Mouse (Mus musculus) midbrain, embryonic 12.5 days (tissue): ENCODE results near the gene Catsper2. TPM values are rescaled to one million over a fixed set of nuclear protein-coding genes. Genes with fewer than 3 reads are reported as not detected.
"Not testable (repeated sequence)": the region's sequence is repeated elsewhere in the genome, so short reads cannot be mapped to it uniquely, and the experiment has no call there.

Source experiments
- ATAC-seq: fragments of 200-750 bp; cut with Nextera tagmentation; 2 replicates; pipeline ENCODE4 v1.8.0; 2017; ENCODE audit warnings: low read depth, moderate TSS enrichment, moderate library complexity; ENCODE audit not compliant: low FRiP score
- H3K27ac ChIP-seq: fragments of 300-500 bp; sonication (generic); replicated peaks from 2 replicates; pipeline ENCODE4 v1.5.1; 2016; ENCODE audit warnings: mild to moderate bottlenecking
- H3K27me3 ChIP-seq: fragments of 300-500 bp; sonication (generic); 2 replicates; pipeline ENCODE4 v1.6.1; 2016; ENCODE audit warnings: mild to moderate bottlenecking
- H3K36me3 ChIP-seq: fragments of 300-500 bp; sonication (generic); 2 replicates; pipeline ENCODE4 v1.6.1; 2016
- H3K4me1 ChIP-seq: fragments of 300-500 bp; sonication (generic); 2 replicates; pipeline ENCODE4 v1.6.1; 2016
- H3K4me2 ChIP-seq: fragments of 300-500 bp; sonication (generic); replicated peaks from 2 replicates; pipeline ENCODE4 v1.6.1; 2016; ENCODE audit warnings: mild to moderate bottlenecking, moderate library complexity
- H3K4me3 ChIP-seq: fragments of 300-500 bp; sonication (generic); 2 replicates; pipeline ENCODE4 v1.5.1; 2016; ENCODE audit warnings: mild to moderate bottlenecking
- H3K9ac ChIP-seq: fragments of 300-500 bp; sonication (generic); replicated peaks from 2 replicates; pipeline ENCODE4 v1.6.1; 2016; ENCODE audit warnings: mild to moderate bottlenecking, moderate library complexity
- H3K9me3 ChIP-seq: fragments of 300-500 bp; sonication (generic); 2 replicates; pipeline ENCODE4 v1.6.1; 2016; ENCODE audit warnings: mild to moderate bottlenecking
- WGBS: fragments of 180-500 bp; shearing (Covaris S2); methylation state at CpG from one replicate; pipeline ENCODE4 v1.1.7; 2016; 5-methylcytosine and 5-hydroxymethylcytosine counted together
- polyA plus RNA-seq: library from polyadenylated mRNA; unstranded; fragments of >200 nt; fragmentation: Nextera tagmentation; extraction: Ambion mirVana; gene quantifications from 2 replicates; pipeline ENCODE4 v1.2.1, GENCODE M21; 2016

Catsper2 gene
- polyA plus RNA-seq, 1 experiment from 2014 or later: 3.3 TPM

DNA sequence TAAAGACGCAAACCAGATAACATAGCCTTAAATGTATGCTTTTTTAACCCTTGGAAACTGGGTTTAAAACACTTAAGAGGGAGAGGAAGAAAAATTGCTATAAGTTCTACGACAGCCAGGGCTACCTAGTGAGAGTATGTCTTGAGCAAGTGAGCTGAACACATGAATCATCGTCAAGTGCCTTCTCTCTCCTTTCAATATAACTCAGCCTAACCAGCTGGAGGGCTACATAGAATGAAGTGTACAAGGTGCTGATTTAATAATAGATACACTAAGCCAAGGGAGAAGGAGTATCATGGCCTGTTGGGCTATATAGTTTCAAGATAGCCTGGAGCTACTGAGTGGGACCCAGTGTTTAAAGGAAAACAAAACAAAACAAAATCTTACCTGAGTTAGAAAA lies 4.9 kb upstream of the Catsper2 start:
- no peak overlapping the region for H3K9ac ChIP-seq
- H3K9me3 ChIP-seq: no peaks in the 10 kb centered on the region
- H3K4me1 ChIP-seq: peaks cover 18% of the 10 kb centered on the region
- no peaks in the 10 kb centered on the region for H3K27me3 ChIP-seq
- no peak overlapping the region for H3K4me2 ChIP-seq
- no peak overlapping the region for H3K27ac ChIP-seq
- WGBS: 97% methylated on average over 3 of the region's 3 CpGs
- no peak overlapping the region for H3K4me3 ChIP-seq
- no peak for ATAC-seq
- peaks cover 44% of the 10 kb centered on the region for H3K36me3 ChIP-seq

DNA sequence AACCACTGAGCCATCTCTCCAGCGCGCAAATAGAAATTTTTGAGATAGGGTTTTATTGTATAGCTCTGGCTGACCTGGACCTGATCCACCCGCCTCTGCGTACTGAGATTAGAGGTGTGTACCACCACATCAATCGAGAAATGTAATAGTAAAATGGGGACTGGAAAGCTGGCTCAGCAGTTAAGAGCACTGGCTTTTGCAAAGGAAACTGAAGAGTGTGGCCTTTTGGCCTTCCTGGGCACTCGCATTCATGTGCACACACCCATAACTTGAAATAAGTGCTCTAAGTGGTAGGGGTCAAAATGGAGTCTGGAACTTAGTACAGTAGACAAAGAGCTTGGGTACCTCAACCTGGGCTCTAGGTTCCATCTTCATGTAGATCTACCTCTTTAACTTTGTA lies 2.8 kb upstream of the Catsper2 start:
- H3K9ac ChIP-seq: no peak overlapping the region; the same call in 1 of the 2 replicates
- H3K27me3 ChIP-seq: no peaks in the 10 kb centered on the region
- no peak overlapping the region for H3K4me3 ChIP-seq
- H3K36me3 ChIP-seq: peaks cover 25% of the 10 kb centered on the region
- peaks cover 18% of the 10 kb centered on the region for H3K4me1 ChIP-seq
- H3K9me3 ChIP-seq: no peaks in the 10 kb centered on the region
- H3K4me2 ChIP-seq: peak overlapping the region; percentile 65; the same call in 1 of the 2 replicates
- no peak for ATAC-seq
- no peak overlapping the region for H3K27ac ChIP-seq
- 92% methylated on average over 6 of the region's 6 CpGs for WGBS

DNA sequence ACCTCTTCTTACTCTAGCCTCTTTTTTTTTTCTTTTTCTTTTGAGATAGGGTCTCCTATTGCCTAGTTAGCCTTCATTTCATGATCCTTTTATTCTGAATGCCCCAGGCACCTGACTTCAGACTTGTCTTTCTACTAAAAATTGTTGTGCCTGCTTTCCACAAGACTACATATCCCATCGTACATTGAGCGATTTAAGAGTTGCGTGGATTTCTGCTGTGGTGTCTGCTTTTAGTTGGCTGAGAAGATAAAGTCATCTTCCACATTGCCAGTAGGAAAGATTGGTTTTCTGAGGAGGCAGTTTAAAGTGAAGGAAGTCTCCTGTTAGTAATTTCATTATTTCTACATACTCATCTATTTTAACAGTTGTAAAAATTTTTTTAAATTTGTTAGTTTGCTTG lies 2.0 kb upstream of the Catsper2 start:
- WGBS: 85% methylated on average over 3 of the region's 3 CpGs
- peak overlapping the region; percentile 89; the same call in 1 of the 2 replicates for H3K9ac ChIP-seq
- peaks cover 22% of the 10 kb centered on the region for H3K36me3 ChIP-seq
- no peak overlapping the region for H3K27ac ChIP-seq
- peak overlapping the region; percentile 74 for H3K4me3 ChIP-seq
- no peaks in the 10 kb centered on the region for H3K9me3 ChIP-seq
- H3K4me2 ChIP-seq: peak overlapping the region; percentile 65
- no peak for ATAC-seq
- H3K4me1 ChIP-seq: peaks cover 18% of the 10 kb centered on the region
- H3K27me3 ChIP-seq: no peaks in the 10 kb centered on the region

DNA sequence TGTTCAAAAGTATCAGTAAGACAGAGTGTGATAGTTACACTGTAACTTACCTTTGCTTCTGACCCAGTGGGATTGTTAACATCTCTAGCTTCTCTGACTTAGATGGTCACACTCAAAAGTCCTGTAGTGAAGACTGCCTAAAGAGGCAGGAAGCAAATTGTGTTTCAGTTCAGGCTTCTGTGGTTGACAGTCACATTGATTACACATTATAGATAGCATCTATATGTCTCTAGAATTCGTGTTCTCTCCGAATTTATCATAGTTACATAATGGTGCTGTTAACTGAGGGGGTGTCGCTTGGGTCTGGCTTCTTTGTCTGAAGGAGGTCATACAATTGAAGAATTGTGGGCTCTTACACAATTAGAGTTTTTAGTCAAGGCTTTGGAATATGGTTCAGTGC lies 1.5 kb upstream of the Catsper2 start:
- WGBS: 70% methylated on average over 3 of the region's 3 CpGs
- Histone ChIP-seq H3K27ac (no peak overlapping the region), H3K36me3 (peaks cover 19% of the 10 kb centered on the region), H3K4me1 (peaks cover 18% of the 10 kb centered on the region), H3K9ac (peak overlapping the region; percentile 89), H3K4me2 (peak overlapping the region; percentile 65), H3K9me3 (no peaks in the 10 kb centered on the region), H3K4me3 (peak overlapping the region; percentile 74), H3K27me3 (no peaks in the 10 kb centered on the region)
- no peak for ATAC-seq

DNA sequence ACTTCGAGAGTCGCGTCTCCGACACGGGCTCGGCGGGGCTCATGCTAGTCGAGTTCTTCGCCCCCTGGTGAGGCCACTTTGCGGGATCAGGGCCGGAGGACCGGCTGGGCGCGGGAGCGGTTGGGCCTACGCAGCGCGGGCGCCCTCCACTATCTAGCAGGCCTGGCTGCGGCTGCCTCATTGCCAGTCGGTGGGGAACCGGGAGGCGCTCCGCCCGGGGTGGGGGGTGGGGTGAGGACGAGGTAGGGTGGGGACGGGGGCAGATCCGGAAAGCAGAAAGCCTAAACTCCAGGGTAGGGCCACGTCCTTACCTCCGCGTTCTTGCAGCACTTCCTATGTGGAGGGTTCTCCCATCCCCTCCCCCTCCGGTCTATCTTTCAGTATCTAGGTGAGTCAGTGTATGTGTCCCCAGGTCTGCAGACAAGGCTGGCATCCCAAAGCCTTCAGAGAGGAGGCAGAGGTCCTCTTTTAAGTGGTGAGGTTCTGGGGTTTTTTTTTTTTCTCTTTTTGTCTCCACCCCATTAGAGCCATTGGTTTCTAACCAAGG lies 620 bp upstream of the Catsper2 start:
- Histone ChIP-seq H3K36me3 (peaks cover 19% of the 10 kb centered on the region), H3K27ac (peak overlapping the region; percentile 92), H3K4me3 (peak overlapping the region; percentile 74), H3K9me3 (no peaks in the 10 kb centered on the region), H3K4me2 (peak overlapping the region; percentile 65), H3K27me3 (no peaks in the 10 kb centered on the region), H3K9ac (peak overlapping the region; percentile 89), H3K4me1 (peaks cover 18% of the 10 kb centered on the region)
- peak; percentile 48 for ATAC-seq
- WGBS: 0% methylated on average over 32 of the region's 32 CpGs

DNA sequence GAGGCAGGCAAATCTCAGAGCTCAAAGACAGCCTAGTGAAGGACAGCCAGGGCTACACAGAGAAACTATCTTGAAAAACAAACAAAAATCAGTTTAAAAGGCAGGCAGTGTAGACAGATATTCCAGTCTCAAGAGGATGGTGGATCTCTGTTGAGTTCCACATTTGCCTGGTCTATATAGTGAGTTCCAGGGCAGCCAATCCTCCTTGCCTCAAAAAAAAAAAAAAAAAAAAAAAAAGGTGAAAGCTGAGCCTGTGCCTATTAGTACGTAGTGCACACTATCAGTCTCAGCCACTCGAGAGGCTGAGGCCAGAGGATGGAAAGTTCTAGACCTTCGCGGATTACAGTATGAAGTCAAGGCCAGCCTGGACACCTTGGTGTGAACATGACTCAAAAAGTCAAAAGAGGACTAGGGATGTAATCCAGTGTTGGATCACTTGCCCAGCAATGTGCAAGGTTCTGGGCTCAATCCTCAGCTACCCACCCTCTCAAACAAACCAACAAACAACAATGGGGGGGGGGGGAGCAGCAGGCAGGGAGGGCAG lies 677 bp downstream of the Catsper2 start:
- Histone ChIP-seq H3K4me2 (peak overlapping the region; percentile 53), H3K27ac (peak overlapping the region; percentile 92), H3K9me3 (no peaks in the 10 kb centered on the region; the same call in 1 of the 2 replicates), H3K4me1 (peaks cover 18% of the 10 kb centered on the region), H3K27me3 (no peaks in the 10 kb centered on the region), H3K36me3 (peaks cover 6% of the 10 kb centered on the region; the same call in 1 of the 2 replicates), H3K4me3 (peak overlapping the region; percentile 74), H3K9ac (peak overlapping the region; percentile 89)
- no peak for ATAC-seq
- 23% methylated on average over 4 of the region's 4 CpGs for WGBS

DNA sequence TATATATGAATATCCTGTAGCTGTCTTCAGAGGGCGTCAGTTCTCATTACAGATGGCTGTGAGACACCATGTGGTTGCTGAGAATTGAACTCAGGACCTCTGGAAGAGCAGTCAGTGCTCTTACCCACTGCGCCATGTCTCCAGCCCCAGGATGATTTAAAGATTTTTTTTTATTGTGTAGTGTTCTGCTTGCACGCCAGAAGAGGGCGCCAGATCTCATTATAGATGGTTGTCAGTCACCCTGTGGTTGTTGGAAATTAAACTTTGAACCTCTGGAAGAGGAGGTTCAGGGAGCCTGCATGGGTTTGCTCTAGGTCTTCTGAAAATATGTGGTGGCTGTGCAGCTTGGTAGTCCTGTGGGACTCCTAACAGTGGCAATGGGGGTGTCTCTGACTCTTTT lies 5.4 kb downstream of the Catsper2 start:
- H3K9ac ChIP-seq: no peak overlapping the region
- H3K4me1 ChIP-seq: no peaks in the 10 kb centered on the region
- H3K36me3 ChIP-seq: no peaks in the 10 kb centered on the region
- no peaks in the 10 kb centered on the region for H3K27me3 ChIP-seq
- WGBS: 29% methylated on average over 4 of the region's 4 CpGs
- no peak overlapping the region for H3K4me2 ChIP-seq
- H3K27ac ChIP-seq: no peak overlapping the region
- ATAC-seq: no peak
- H3K9me3 ChIP-seq: no peaks in the 10 kb centered on the region; the same call in 1 of the 2 replicates
- no peak overlapping the region for H3K4me3 ChIP-seq

DNA sequence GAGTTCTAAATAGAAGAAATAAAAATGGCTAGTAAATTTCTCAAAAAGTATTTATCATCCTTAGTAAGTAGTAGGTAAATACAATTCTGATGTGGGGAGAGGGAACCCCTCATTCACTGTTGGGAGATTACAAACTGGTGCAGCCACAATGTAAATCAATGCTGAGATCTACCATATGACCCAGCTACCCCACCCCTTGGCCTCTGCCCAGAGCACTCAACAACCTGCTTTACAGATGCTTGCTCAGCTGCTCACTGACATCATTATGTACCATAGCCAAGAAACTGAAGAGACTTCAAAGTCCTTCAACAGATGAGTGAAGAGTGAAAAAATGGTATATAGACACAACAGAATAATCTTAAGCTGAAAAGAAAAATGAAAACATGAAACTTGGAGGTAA lies 10.3 kb downstream of the Catsper2 start:
- H3K36me3 ChIP-seq: no peaks in the 10 kb centered on the region
- H3K9ac ChIP-seq: no peak overlapping the region
- no peak overlapping the region for H3K27ac ChIP-seq
- H3K4me3 ChIP-seq: no peak overlapping the region
- H3K9me3 ChIP-seq: no peaks in the 10 kb centered on the region; the same call in 1 of the 2 replicates
- no peak overlapping the region for H3K4me2 ChIP-seq
- ATAC-seq: no peak
- H3K4me1 ChIP-seq: no peaks in the 10 kb centered on the region
- no peaks in the 10 kb centered on the region for H3K27me3 ChIP-seq

DNA sequence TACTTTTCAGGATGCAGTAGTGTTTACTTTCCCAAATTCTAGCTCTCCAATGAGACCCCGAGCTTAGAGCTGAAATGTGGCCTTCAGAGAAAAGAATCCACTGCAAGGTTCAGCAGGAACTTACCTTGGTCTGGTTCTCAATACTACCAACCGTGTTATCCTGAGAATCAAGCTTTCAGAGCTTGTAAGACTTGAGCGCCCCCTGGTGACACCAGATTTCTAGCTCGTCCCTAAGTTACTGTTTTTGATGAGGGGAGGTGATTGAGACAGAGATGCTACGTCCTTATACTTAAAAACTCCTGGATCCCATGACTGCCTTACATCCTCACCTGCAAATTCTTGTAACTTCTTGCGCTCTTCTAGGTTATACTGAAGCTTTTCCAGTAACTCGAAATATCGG lies 17.0 kb downstream of the Catsper2 start:
- no peaks in the 10 kb centered on the region for H3K36me3 ChIP-seq
- no peak overlapping the region for H3K27ac ChIP-seq
- no peaks in the 10 kb centered on the region for H3K9me3 ChIP-seq
- no peak overlapping the region for H3K4me2 ChIP-seq
- 14% methylated on average over 8 of the region's 8 CpGs for WGBS
- H3K4me1 ChIP-seq: no peaks in the 10 kb centered on the region
- no peaks in the 10 kb centered on the region for H3K27me3 ChIP-seq
- H3K9ac ChIP-seq: no peak overlapping the region
- no peak for ATAC-seq
- no peak overlapping the region for H3K4me3 ChIP-seq

DNA sequence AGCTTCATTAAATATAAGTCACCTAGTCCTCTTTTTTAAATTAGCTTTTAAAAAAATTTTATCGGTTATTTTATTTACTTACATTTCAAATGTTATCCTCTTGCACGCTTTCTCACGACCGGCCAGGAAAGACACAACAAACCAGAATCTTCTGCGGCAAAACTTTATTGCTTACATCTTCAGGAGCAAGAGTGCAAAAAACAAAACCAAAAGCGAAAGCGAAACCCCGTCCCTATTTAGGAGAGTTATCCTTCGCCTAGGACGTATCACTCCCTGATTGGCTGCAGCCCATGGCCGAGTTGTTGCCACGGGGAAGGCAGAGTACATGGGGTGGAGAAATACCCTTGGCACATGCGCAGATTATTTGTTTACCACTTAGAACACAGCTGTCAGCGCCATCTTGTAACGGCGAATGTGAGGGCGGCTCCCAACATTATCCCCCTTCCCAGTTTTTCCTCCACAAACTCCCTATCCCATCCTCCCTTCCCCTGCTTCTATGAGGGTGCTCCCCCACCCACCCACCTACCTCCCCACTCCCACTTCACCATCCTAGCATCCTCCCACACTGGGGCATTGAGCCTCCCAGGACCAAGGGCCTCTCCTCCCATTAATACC lies 26.5 kb downstream of the Catsper2 start, which contains the start of gene Strc:
TSS of gene Strc (minus strand) at position 208 of the 615 bp plus-strand sequence.
- H3K4me1 ChIP-seq: not testable (repeated sequence)
- 96% methylated on average over 17 of the region's 17 CpGs for WGBS

DNA sequence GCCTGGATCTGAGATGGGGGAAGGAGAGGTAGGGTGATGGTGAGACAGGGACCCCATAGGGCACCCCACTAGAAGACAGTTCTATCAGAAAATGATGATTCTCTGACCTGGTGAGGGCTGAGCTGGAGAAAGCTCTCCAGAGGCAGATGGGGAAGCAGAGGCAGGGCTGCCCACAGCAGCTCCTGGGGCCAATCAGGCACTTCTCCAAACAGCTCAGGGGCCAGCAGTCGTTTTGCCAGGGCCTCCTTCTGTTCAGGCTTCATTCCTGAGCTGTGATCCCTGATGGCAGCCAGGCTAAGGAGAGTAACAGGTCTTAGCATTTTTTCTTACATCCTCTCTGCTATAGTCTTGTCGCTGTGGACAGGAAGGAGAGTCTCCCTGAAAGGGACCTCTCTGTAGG lies 38.8 kb downstream of the Catsper2 start:
- Histone ChIP-seq H3K9ac (no peak overlapping the region), H3K27me3 (no peaks in the 10 kb centered on the region), H3K4me2 (no peak overlapping the region), H3K27ac (no peak overlapping the region), H3K36me3 (no peaks in the 10 kb centered on the region), H3K4me3 (no peak overlapping the region), H3K9me3 (no peaks in the 10 kb centered on the region), H3K4me1 (no peaks in the 10 kb centered on the region)
- WGBS: 49% methylated on average over 2 of the region's 2 CpGs
- ATAC-seq: no peak

More for the DNA sequence above, 26.5 kb downstream of the Catsper2 start, which contains the start of gene Strc:
- H3K9me3 ChIP-seq, H3K27me3 ChIP-seq, ATAC-seq, H3K36me3 ChIP-seq, H3K27ac ChIP-seq, H3K4me3 ChIP-seq, H3K4me2 ChIP-seq, H3K9ac ChIP-seq: not testable (repeated sequence)

DNA sequence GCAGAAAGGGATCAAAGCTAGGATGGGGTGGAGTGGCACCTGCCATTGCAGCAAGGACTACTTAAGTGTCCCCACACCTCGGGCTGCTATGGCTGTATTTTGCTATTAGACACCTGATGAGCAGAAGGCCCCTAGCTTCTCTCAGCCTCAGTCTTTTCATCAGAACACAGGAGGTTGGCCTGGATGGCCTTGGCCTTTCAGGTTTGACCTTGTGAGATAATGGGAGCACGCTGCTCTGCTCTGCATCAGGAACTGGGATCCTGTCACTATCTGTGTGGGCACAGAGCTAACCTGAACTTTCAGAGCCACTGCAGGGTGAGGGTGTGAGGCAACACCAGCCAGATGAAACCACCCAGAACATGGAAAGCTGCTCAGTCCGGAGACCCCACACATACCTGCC lies 41.3 kb downstream of the Catsper2 start:
- 78% methylated on average over 3 of the region's 3 CpGs for WGBS
- Histone ChIP-seq H3K36me3 (no peaks in the 10 kb centered on the region), H3K27ac (no peak overlapping the region), H3K4me3 (no peak overlapping the region), H3K9ac (no peak overlapping the region), H3K9me3 (no peaks in the 10 kb centered on the region), H3K4me1 (no peaks in the 10 kb centered on the region), H3K27me3 (no peaks in the 10 kb centered on the region), H3K4me2 (no peak overlapping the region)
- no peak for ATAC-seq
